Mouse (Mus musculus): ENCODE measurements at regions not wholly inside any gene's neighbourhood (a gene's known extent, or its start where the extent isn't known, plus 50 kb on each side); places are given as distances from the start of the nearest gene placed in this dataset.

DNA sequence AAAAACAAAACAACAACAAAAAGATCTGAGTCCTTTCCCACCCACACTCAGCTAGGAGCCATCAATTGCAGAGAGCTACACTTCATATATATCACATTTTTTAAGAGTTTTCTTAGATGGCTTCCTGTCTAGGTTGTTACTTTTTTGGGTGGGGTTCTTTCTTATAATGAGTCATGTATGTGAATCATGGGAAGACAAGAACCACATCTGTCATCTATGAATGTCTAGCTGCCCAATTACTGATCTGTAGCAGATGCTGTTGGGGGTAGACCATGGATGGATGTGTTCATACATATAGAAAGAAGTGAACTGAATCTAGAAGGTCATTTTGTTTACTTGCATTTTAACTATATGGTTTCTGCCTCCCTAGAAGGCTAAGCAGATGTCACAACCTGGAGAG is 215.4 kb upstream of the Pard3b start:
- no peak for TF ChIP-seq CTCF (IDR thresholded peaks at IDR 0.05; ENCODE audit: low read depth)
- no peak for TF ChIP-seq EP300 (IDR thresholded peaks at IDR 0.05; ENCODE audit: low read depth)
